Mouse (Mus musculus) frontal cortex, adult (tissue): ENCODE measurements at regions not wholly inside any gene's neighbourhood (a gene's known extent, or its start where the extent isn't known, plus 50 kb on each side); places are given as distances from the start of the nearest gene placed in this dataset.
"Not testable (repeated sequence)": the region's sequence is repeated elsewhere in the genome, so short reads cannot be mapped to it uniquely, and the experiment has no call there.

Source experiments
- ATAC-seq: cut with Nextera tagmentation; 2 replicates; pipeline ENCODE4 v1.9.2; 2017; ENCODE audit warnings: mild to moderate bottlenecking, moderate library complexity, mixed read lengths; ENCODE audit not compliant: low TSS enrichment

- peak; percentile 99 for ATAC-seq
Measured at GRCm38 (mm10) chr12:43326714-43327334, 883.3 kb downstream of the Dnajb9 start.

- peak; percentile 98 for ATAC-seq
Measured at GRCm38 (mm10) chr12:43310293-43310692, 899.8 kb downstream of the Dnajb9 start.

- no peak for ATAC-seq
Measured at GRCm38 (mm10) chr12:43306502-43307051, 903.5 kb downstream of the Dnajb9 start.

GRCm38 (mm10) chr12:43300504-43300903, 909.6 kb downstream of the Dnajb9 start:
- ATAC-seq = peak; percentile 97

- no peak for ATAC-seq
Measured at GRCm38 (mm10) chr12:43280442-43280841, 929.7 kb downstream of the Dnajb9 start.

- no peak for ATAC-seq
Measured at GRCm38 (mm10) chr12:43265016-43265415, 945.1 kb downstream of the Dnajb9 start.

- no peak for ATAC-seq
Measured at GRCm38 (mm10) chr12:43263845-43264244, 946.3 kb downstream of the Dnajb9 start.

- no peak for ATAC-seq
Measured at GRCm38 (mm10) chr12:43225950-43226349, 984.2 kb downstream of the Dnajb9 start.

- ATAC-seq = no peak
Measured at GRCm38 (mm10) chr12:43223768-43224435, 986.2 kb downstream of the Dnajb9 start.

- not testable (repeated sequence) for ATAC-seq
Measured at GRCm38 (mm10) chr12:43212341-43212740, 997.8 kb downstream of the Dnajb9 start.

- no peak for ATAC-seq
Measured at GRCm38 (mm10) chr12:43204589-43204988, 1005.5 kb downstream of the Dnajb9 start.
